Mouse (Mus musculus) hindbrain, embryonic 11.5 days (tissue): ENCODE results near the gene Zfp131. TPM values are rescaled to one million over a fixed set of nuclear protein-coding genes. Genes with fewer than 3 reads are reported as not detected.

Source experiments
- ATAC-seq: fragments of 200-750 bp; cut with Nextera tagmentation; 2 replicates; pipeline ENCODE4 v1.8.0; 2017; ENCODE audit warnings: mild to moderate bottlenecking, moderate TSS enrichment, moderate library complexity; ENCODE audit not compliant: low FRiP score
- DNase-seq: peaks from one replicate; pipeline ENCODE4 v3.0.0-alpha.2; 2015; ENCODE audit warnings: low spot score
- H3K27ac ChIP-seq: fragments of 300-500 bp; sonication (generic); 2 replicates; pipeline ENCODE4 v1.5.1; 2014; ENCODE audit warnings: mild to moderate bottlenecking, low read depth, low read length
- H3K27me3 ChIP-seq: fragments of 300-500 bp; sonication (generic); 2 replicates; pipeline ENCODE4 v1.6.1; 2014; ENCODE audit warnings: mild to moderate bottlenecking, low read length, moderate library complexity, mixed read lengths; ENCODE audit not compliant: control insufficient read depth, insufficient read depth
- H3K36me3 ChIP-seq: fragments of 300-500 bp; sonication (generic); 2 replicates; pipeline ENCODE4 v1.6.1; 2014; ENCODE audit warnings: mild to moderate bottlenecking, low read length, moderate library complexity, mixed read lengths; ENCODE audit not compliant: control insufficient read depth, insufficient read depth
- H3K4me1 ChIP-seq: fragments of 300-500 bp; sonication (generic); replicated peaks from 2 replicates; pipeline ENCODE4 v1.6.1; 2014; ENCODE audit warnings: low read length, mixed read lengths; ENCODE audit not compliant: control insufficient read depth, insufficient read depth
- H3K4me2 ChIP-seq: fragments of 300-500 bp; sonication (generic); replicated peaks from 2 replicates; pipeline ENCODE4 v1.6.1; 2014; ENCODE audit warnings: mild to moderate bottlenecking, low read depth, low read length
- H3K4me3 ChIP-seq: fragments of 300-500 bp; sonication (generic); 2 replicates; pipeline ENCODE4 v1.5.1; 2014; ENCODE audit warnings: low read depth, low read length
- H3K9ac ChIP-seq: fragments of 300-500 bp; sonication (generic); 2 replicates; pipeline ENCODE4 v1.6.1; 2014; ENCODE audit warnings: low read depth, low read length
- H3K9me3 ChIP-seq: fragments of 300-500 bp; sonication (generic); 2 replicates; pipeline ENCODE4 v1.6.1; 2016; ENCODE audit warnings: low read length; ENCODE audit not compliant: control insufficient read depth
- whole genome bisulfite sequencing: fragments of 180-500 bp; shearing (Covaris S2); extraction: QIAGEN DNeasy Blood & Tissue Kit; methylation state at CpG from one replicate; pipeline ENCODE4 v1.1.7; 2014; 5-methylcytosine and 5-hydroxymethylcytosine counted together
- polyA plus RNA-seq: library from polyadenylated mRNA; unstranded; fragments of >200 nt; fragmentation: Nextera tagmentation; extraction: Ambion mirVana; gene quantifications from 2 replicates; pipeline ENCODE4 v1.2.1, GENCODE M21; 2014

Gene Zfp131
- polyA plus RNA-seq, 1 experiment from 2014 or later: 45.9 TPM

GRCm38 (mm10) chr13:119810031-119810430 is 19.3 kb upstream of the Zfp131 start:
- 86% methylated on average over 9 of the region's 9 CpGs for WGBS
- no peak overlapping the region for H3K9ac ChIP-seq
- no peaks in the 10 kb centered on the region for H3K4me1 ChIP-seq
- H3K4me2 ChIP-seq: no peak overlapping the region
- no peaks in the 10 kb centered on the region for H3K27me3 ChIP-seq
- ATAC-seq: no peak
- no peak overlapping the region for H3K4me3 ChIP-seq
- H3K9me3 ChIP-seq: no peaks in the 10 kb centered on the region
- H3K27ac ChIP-seq: no peak overlapping the region
- no peak for DNase-seq
- H3K36me3 ChIP-seq: no peaks in the 10 kb centered on the region

GRCm38 (mm10) chr13:119808937-119809336 is 18.2 kb upstream of the Zfp131 start:
- Histone ChIP-seq H3K27me3 (no peaks in the 10 kb centered on the region), H3K36me3 (no peaks in the 10 kb centered on the region), H3K9me3 (no peaks in the 10 kb centered on the region), H3K9ac (no peak overlapping the region), H3K4me3 (no peak overlapping the region), H3K27ac (no peak overlapping the region), H3K4me1 (no peaks in the 10 kb centered on the region), H3K4me2 (no peak overlapping the region)
- 72% methylated on average over 2 of the region's 2 CpGs for WGBS
- DNase-seq: no peak
- ATAC-seq: no peak

- 69% methylated on average over 4 of the region's 4 CpGs for WGBS
- Histone ChIP-seq H3K9ac (no peak overlapping the region), H3K4me1 (no peaks in the 10 kb centered on the region), H3K4me2 (no peak overlapping the region), H3K27me3 (no peaks in the 10 kb centered on the region), H3K9me3 (no peaks in the 10 kb centered on the region), H3K27ac (no peak overlapping the region), H3K4me3 (no peak overlapping the region), H3K36me3 (no peaks in the 10 kb centered on the region)
- DNase-seq (no peak), ATAC-seq (no peak)
These were observed 7.0 kb upstream of the Zfp131 start for GRCm38 (mm10) chr13:119797656-119798055.

- Histone ChIP-seq H3K4me1 (peaks cover 3% of the 10 kb centered on the region; the same call in 1 of the 2 replicates), H3K9ac (no peak overlapping the region), H3K4me2 (no peak overlapping the region), H3K27ac (no peak overlapping the region), H3K36me3 (no peaks in the 10 kb centered on the region), H3K27me3 (no peaks in the 10 kb centered on the region), H3K9me3 (no peaks in the 10 kb centered on the region), H3K4me3 (no peak overlapping the region)
- 88% methylated on average over 5 of the region's 5 CpGs for WGBS
- ATAC-seq: no peak
- DNase-seq: no peak
These were observed 2.2 kb upstream of the Zfp131 start for GRCm38 (mm10) chr13:119792791-119793404.

- H3K4me3 ChIP-seq: peak overlapping the region; percentile 84
- 0 out of 2 replicates have a peak, but pooled peaks cover 3% of the 10 kb centered on the region for H3K36me3 ChIP-seq
- peaks cover 3% of the 10 kb centered on the region; the same call in 1 of the 2 replicates for H3K4me1 ChIP-seq
- WGBS: 5% methylated on average over 18 of the region's 18 CpGs
- no peaks in the 10 kb centered on the region for H3K27me3 ChIP-seq
- H3K27ac ChIP-seq: peak overlapping the region; percentile 93
- ATAC-seq (no peak), DNase-seq (peak; percentile 38)
- peak overlapping the region; percentile 89 for H3K9ac ChIP-seq
- no peaks in the 10 kb centered on the region for H3K9me3 ChIP-seq
- H3K4me2 ChIP-seq: peak overlapping the region; percentile 71
These were observed 969 bp upstream of the Zfp131 start for GRCm38 (mm10) chr13:119791580-119792135.

GRCm38 (mm10) chr13:119789851-119790717 is 605 bp downstream of the Zfp131 start:
- Histone ChIP-seq H3K4me3 (peak overlapping the region; percentile 84), H3K27me3 (no peaks in the 10 kb centered on the region), H3K4me2 (peak overlapping the region; percentile 45), H3K9me3 (no peaks in the 10 kb centered on the region), H3K36me3 (0 out of 2 replicates have a peak, but pooled peaks cover 3% of the 10 kb centered on the region), H3K4me1 (peaks cover 3% of the 10 kb centered on the region; the same call in 1 of the 2 replicates), H3K27ac (peak overlapping the region; percentile 93), H3K9ac (peak overlapping the region; percentile 89)
- DNase-seq (peak; percentile 71), ATAC-seq (peak; percentile 80)
- WGBS: 1% methylated on average over 61 of the region's 66 CpGs

- Histone ChIP-seq H3K9ac (no peak overlapping the region), H3K4me1 (no peaks in the 10 kb centered on the region), H3K9me3 (no peaks in the 10 kb centered on the region), H3K4me2 (no peak overlapping the region), H3K36me3 (0 out of 2 replicates have a peak, but pooled peaks cover 10% of the 10 kb centered on the region), H3K27me3 (no peaks in the 10 kb centered on the region), H3K4me3 (no peak overlapping the region), H3K27ac (no peak overlapping the region)
- DNase-seq (no peak), ATAC-seq (no peak)
- WGBS: 85% methylated on average over 4 of the region's 4 CpGs
These were observed 7.1 kb downstream of the Zfp131 start for GRCm38 (mm10) chr13:119783581-119783980.

- Histone ChIP-seq H3K9ac (no peak overlapping the region), H3K4me1 (no peaks in the 10 kb centered on the region), H3K4me2 (no peak overlapping the region), H3K27me3 (no peaks in the 10 kb centered on the region), H3K36me3 (peaks cover 17% of the 10 kb centered on the region), H3K27ac (no peak overlapping the region), H3K9me3 (no peaks in the 10 kb centered on the region), H3K4me3 (no peak overlapping the region)
- WGBS: 86% methylated on average over 6 of the region's 6 CpGs
- ATAC-seq (no peak), DNase-seq (no peak)
These were observed 22.1 kb downstream of the Zfp131 start for GRCm38 (mm10) chr13:119768541-119768940.
